Mouse (Mus musculus): Measurements from ENCODE around the gene Cavin3.

DNA sequence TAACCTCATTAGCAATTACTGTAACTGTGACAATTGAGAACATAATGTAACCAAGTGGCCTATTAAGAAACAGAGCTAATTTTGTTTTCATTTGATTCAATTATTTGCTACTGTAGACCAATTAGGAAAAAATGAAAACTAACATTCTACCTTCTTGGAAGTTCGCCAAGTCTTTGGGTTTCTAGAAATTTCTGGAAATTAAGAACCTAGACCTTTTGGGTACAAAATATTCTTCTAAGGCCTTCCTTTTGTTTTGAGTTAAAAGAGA is 4.7 kb downstream of the Cavin3 start:
- no peak for TF ChIP-seq CTCF (IDR thresholded peaks at IDR 0.05; ENCODE audit: borderline replicate concordance, insufficient read depth, low read length)
- no peak for TF ChIP-seq POLR2A (IDR thresholded peaks at IDR 0.05; ENCODE audit: low read depth, low read length)

Measured in embryonic fibroblast, embryonic 13.5 days (primary cell).